Mouse (Mus musculus) hindbrain, embryonic 13.5 days (tissue): ENCODE data around the gene Acss3. TPM values are rescaled to one million over a fixed set of nuclear protein-coding genes. Genes with fewer than 3 reads are reported as not detected.

Experiments used
- ATAC-seq: fragments of 200-750 bp; cut with Nextera tagmentation; 2 replicates; pipeline ENCODE4 v1.8.0; 2017; ENCODE audit warnings: moderate TSS enrichment; ENCODE audit not compliant: low FRiP score
- H3K27ac ChIP-seq: fragments of 300-500 bp; sonication (generic); 2 replicates; pipeline ENCODE4 v1.5.1; 2015; ENCODE audit warnings: inconsistent platforms, mild to moderate bottlenecking, moderate library complexity
- H3K27me3 ChIP-seq: fragments of 300-500 bp; sonication (generic); 2 replicates; pipeline ENCODE4 v1.6.1; 2015; ENCODE audit warnings: mild to moderate bottlenecking, inconsistent platforms
- H3K36me3 ChIP-seq: fragments of 300-500 bp; sonication (generic); 2 replicates; pipeline ENCODE4 v1.6.1; 2015; ENCODE audit warnings: mild to moderate bottlenecking, inconsistent platforms
- H3K4me1 ChIP-seq: fragments of 300-500 bp; sonication (generic); replicated peaks from 2 replicates; pipeline ENCODE4 v1.6.1; 2015; ENCODE audit warnings: inconsistent platforms
- H3K4me2 ChIP-seq: fragments of 300-500 bp; sonication (generic); 2 replicates; pipeline ENCODE4 v1.6.1; 2015; ENCODE audit warnings: inconsistent platforms, mild to moderate bottlenecking, moderate library complexity
- H3K4me3 ChIP-seq: fragments of 300-500 bp; sonication (generic); 2 replicates; pipeline ENCODE4 v1.5.1; 2015; ENCODE audit warnings: mild to moderate bottlenecking, inconsistent platforms
- H3K9ac ChIP-seq: fragments of 300-500 bp; sonication (generic); 2 replicates; pipeline ENCODE4 v1.6.1; 2015; ENCODE audit warnings: mild to moderate bottlenecking, inconsistent platforms
- H3K9me3 ChIP-seq: fragments of 300-500 bp; sonication (generic); 2 replicates; pipeline ENCODE4 v1.6.1; 2016; ENCODE audit warnings: inconsistent platforms
- WGBS: fragments of 180-500 bp; shearing (Covaris S2); methylation state at CpG from one replicate; pipeline ENCODE4 v1.1.7; 2015; 5-methylcytosine and 5-hydroxymethylcytosine counted together
- polyA plus RNA-seq: library from polyadenylated mRNA; unstranded; fragments of >200 nt; fragmentation: Nextera tagmentation; extraction: Ambion mirVana; gene quantifications from 2 replicates; pipeline ENCODE4 v1.2.1, GENCODE M21; 2015

The Acss3 gene
- polyA plus RNA-seq, result 1.6 and 2.0 TPM in 2 replicates

DNA sequence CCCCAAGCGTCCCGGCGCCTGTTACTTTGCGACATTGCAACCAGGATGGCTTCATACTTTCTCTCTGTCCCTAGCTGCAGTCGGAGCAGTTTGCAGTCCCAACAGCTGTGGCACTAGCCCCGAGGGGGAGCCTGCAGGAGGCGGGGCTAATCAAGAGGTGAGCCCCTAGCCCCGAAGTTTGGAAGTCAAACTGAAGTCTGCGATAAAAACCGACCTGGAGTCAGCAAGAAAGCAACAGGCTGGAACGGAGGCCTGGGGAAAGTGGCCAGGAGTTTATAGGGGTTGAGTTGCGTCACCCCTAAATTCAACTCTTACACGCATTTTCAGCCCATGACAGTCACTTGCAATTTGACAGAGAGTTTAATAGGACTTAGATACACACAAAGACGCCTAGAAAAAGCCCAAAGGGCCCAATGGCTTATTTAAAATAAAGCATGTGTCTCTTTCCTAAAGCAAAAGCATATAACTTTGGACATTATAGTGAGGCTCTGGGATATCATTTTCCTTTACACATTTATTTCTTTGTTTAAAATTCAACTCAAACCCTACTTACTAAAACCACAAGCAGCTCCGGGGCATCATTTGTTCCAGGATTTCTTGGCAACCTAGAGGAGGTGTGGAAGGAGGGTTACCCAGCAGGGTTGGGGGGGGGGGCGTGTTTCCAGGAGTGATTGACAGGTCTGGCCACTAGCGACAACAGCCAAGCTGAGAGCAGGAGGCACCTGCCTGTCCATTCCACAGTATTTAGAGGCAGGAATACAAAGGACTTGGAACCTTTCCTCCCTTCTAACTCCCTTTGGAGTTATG lies at the start of gene Acss3:
TSS of gene Acss3 (minus strand) at position 140 of the 807 bp plus-strand sequence.
- WGBS, result 3% methylated on average over 17 of the region's 17 CpGs
- peak; percentile 92 for ATAC-seq

DNA sequence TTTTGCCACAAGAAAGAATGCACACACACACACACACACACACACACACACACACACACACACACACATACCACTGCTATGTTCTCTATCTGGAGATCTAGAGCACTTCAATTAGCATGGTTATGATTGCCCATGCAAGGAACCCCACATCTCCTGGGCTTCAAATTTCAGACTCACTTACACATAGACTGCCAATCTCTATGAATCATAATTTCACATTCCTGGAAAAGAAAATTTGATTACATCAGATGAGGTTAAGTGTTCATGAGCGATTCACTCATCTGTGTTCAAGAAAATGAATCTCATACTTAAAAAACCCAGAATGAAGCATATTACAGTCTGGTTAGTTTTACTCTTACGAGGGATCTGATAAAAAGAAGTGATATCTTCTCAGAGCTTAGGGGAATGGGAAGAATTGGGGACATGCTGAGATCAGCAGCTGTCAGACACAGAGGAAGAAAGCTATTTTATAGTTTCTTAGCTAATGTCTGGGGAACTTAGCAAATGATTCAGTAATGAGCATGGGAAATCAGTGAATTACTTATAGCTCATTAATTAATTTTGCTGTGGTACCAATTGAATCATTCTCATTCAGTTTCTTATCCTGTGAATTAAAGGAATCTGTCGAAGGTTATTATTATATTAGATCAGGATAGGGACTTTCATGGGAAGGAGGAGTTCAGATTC lies 48.7 kb upstream of the Acss3 start:
- no peak for ATAC-seq
- H3K27me3 ChIP-seq, result no peaks in the 10 kb centered on the region
- H3K27ac ChIP-seq, result no peak overlapping the region
- no peaks in the 10 kb centered on the region for H3K36me3 ChIP-seq
- H3K4me2 ChIP-seq, result no peak overlapping the region
- H3K9me3 ChIP-seq, result no peaks in the 10 kb centered on the region
- WGBS, result 72% methylated on average over 3 of the region's 3 CpGs
- H3K9ac ChIP-seq, result no peak overlapping the region
- H3K4me1 ChIP-seq, result no peaks in the 10 kb centered on the region
- H3K4me3 ChIP-seq, result no peak overlapping the region

More for the DNA sequence above, at the start of gene Acss3:
- no peak within 1 kb of the TSS for H3K27ac ChIP-seq
- peaks cover 7% of the 10 kb centered on the region for H3K4me1 ChIP-seq
- H3K9ac ChIP-seq, result peak within 1 kb of the TSS; percentile 64
- H3K36me3 ChIP-seq, result no peaks in the 10 kb centered on the region
- H3K9me3 ChIP-seq, result no peaks in the 10 kb centered on the region
- peak within 1 kb of the TSS; percentile 54 for H3K4me2 ChIP-seq
- no peaks in the 10 kb centered on the region for H3K27me3 ChIP-seq
- H3K4me3 ChIP-seq, result peak within 1 kb of the TSS; percentile 39

DNA sequence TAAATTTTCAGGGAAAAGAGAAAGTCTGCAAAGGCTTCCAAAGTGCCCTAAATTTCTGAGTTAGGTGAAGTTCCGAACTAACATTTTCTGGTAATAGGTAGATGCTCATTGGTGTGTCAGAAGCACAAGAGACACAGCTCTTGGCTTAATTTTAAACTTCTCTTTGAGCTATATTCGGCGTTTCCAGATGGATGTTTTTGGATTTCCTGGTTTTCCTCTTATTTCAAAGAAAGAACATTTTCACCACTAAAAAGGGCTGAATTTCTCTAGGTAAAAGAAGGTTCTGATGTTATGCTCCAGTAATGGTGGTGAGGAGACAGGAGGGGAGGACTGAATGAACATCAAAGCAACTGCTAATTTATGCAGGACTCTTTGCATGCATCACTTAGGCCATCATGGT lies 43.0 kb upstream of the Acss3 start:
- Histone ChIP-seq H3K27me3 (no peaks in the 10 kb centered on the region), H3K27ac (no peak overlapping the region), H3K4me3 (no peak overlapping the region), H3K4me1 (peaks cover 8% of the 10 kb centered on the region; the same call in 1 of the 2 replicates), H3K4me2 (no peak overlapping the region), H3K9ac (no peak overlapping the region), H3K9me3 (no peaks in the 10 kb centered on the region), H3K36me3 (no peaks in the 10 kb centered on the region)
- WGBS, result 96% methylated on average over 3 of the region's 3 CpGs
- ATAC-seq, result no peak

DNA sequence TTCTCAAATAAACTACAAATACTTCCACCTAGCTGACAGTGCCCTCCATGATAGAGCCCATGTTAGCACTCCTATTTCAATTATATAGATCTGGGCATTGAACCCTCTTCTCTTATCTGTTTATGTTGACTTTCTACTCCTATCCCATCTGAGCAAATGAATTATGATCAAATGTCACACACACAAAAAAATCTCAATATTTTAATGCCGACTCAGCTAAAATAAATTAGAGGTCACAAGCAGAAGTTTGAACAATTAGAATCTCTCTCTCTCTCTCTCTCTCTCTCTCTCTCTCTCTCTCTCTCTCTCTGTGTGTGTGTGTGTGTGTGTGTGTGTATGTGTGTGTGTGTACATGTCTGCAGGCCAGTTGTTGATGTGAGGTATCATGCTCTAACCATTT lies 25.3 kb upstream of the Acss3 start:
- no peaks in the 10 kb centered on the region for H3K36me3 ChIP-seq
- no peak overlapping the region for H3K27ac ChIP-seq
- no peaks in the 10 kb centered on the region for H3K9me3 ChIP-seq
- no peak overlapping the region for H3K4me3 ChIP-seq
- H3K27me3 ChIP-seq, result no peaks in the 10 kb centered on the region
- H3K4me2 ChIP-seq, result no peak overlapping the region
- no peak overlapping the region for H3K9ac ChIP-seq
- 97% methylated on average over 1 of the region's 1 CpGs for WGBS
- no peak for ATAC-seq
- H3K4me1 ChIP-seq, result no peaks in the 10 kb centered on the region

DNA sequence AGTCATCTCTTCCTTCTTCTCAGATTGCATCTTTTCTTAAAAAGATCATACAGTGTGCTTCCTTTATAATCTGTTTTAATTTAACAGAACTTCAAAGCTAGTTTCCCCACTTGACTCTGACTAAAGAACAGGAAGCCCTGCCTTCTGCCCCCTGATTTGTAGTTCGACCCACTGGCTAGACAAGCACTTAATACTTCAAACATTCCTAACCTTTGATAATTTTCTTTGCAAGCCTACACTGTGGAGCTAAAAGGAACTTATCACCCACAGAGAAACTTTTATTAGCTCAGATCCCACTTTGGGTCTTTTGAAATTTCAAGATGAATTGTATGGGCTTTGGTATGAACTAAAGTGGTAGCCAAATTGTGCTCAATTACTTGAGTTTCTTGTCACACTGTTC lies 20.5 kb upstream of the Acss3 start:
- Histone ChIP-seq H3K27me3 (no peaks in the 10 kb centered on the region), H3K4me2 (no peak overlapping the region), H3K9ac (no peak overlapping the region), H3K4me1 (no peaks in the 10 kb centered on the region), H3K27ac (no peak overlapping the region), H3K4me3 (no peak overlapping the region), H3K36me3 (no peaks in the 10 kb centered on the region), H3K9me3 (no peaks in the 10 kb centered on the region)
- 72% methylated on average over 1 of the region's 1 CpGs for WGBS
- no peak for ATAC-seq

DNA sequence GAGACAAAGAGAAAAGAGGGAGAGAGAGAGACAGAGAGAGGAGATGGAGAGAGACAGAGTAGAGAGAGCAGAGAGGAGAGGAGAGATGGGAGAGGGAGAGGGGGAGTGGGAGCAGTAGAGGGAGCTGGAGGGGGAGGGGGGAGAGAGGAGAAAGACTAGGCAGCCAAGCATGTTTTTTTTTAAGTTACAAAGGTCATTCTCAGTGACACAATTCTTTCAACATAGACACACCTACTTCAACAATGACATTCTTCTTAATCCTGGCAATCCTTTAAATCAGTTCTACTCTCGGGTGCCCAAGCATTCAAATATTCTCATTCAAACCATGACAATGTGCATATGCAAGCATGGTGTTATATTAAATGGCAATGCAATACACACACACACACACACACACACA lies 19.4 kb upstream of the Acss3 start:
- H3K4me2 ChIP-seq, result no peak overlapping the region
- no peak for ATAC-seq
- no peaks in the 10 kb centered on the region for H3K36me3 ChIP-seq
- H3K27ac ChIP-seq, result no peak overlapping the region
- 72% methylated on average over 1 of the region's 1 CpGs for WGBS
- H3K4me1 ChIP-seq, result no peaks in the 10 kb centered on the region
- H3K9me3 ChIP-seq, result no peaks in the 10 kb centered on the region
- H3K27me3 ChIP-seq, result no peaks in the 10 kb centered on the region
- no peak overlapping the region for H3K9ac ChIP-seq
- no peak overlapping the region for H3K4me3 ChIP-seq

DNA sequence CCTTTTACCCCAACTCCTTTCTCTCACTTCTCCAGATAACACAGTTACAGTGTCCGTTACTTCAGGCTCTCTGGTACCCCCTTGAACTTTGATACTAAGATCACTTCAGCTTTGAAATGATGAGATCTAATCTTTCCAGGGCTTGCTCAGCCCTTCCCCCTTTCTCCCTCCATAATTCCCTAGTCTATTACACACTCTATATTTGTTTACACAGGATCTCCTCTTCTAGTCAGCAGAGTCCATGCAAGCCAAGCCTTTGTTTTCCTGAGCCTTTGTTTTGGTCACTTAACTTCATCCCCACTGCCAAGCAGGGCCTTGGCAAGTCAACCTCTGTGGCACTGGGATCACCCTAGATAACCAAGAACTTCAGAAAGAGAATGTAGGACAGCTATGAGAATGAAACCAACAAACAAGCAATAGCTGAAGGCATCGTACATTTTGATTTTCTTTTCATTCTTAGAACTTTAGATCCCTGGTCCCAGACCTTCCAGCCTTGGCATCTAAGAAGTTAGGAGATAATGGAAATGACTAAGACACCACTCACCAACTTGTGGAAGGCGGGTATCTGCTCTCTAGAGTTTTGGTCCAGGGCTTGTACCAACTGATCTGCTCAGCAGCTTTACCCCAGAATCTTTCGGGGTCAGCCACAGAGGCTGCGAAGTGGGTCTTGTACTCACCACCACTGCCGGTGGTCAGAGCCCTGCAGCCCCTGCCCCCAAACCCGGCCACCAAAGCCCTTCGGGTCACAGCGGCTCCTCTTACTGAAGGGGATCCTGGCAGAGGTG lies 532 bp downstream of the Acss3 start:
- ATAC-seq, result peak; percentile 36
- Histone ChIP-seq H3K27me3 (no peaks in the 10 kb centered on the region), H3K9ac (peak overlapping the region; percentile 64), H3K9me3 (no peaks in the 10 kb centered on the region), H3K4me2 (peak overlapping the region; percentile 54), H3K27ac (no peak overlapping the region), H3K4me3 (peak overlapping the region; percentile 39), H3K4me1 (peaks cover 7% of the 10 kb centered on the region), H3K36me3 (no peaks in the 10 kb centered on the region)
- 11% methylated on average over 9 of the region's 9 CpGs for WGBS

DNA sequence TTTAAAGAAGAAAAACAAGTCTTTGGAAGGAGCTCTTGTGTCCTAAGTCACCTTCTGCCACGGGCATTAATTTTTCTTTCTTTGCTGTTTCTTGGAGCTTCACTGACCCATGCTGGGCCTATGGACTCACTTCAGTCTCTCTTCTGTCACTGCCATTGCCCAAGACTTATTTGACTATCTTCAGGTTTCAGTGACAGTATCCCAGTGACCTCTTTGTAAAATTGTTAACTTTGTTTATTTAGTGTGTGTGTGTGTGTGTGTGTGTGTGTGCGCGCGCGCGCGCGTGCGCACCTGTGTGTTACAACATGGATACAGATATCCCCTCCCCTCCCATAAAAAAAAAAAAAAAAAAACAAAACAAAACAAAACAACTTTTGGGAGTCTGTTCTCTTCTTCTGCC lies 2.2 kb downstream of the Acss3 start:
- no peaks in the 10 kb centered on the region for H3K36me3 ChIP-seq
- no peak overlapping the region for H3K9ac ChIP-seq
- ATAC-seq, result no peak
- WGBS, result 96% methylated on average over 9 of the region's 9 CpGs
- H3K4me1 ChIP-seq, result peaks cover 7% of the 10 kb centered on the region
- no peak overlapping the region for H3K4me2 ChIP-seq
- H3K27ac ChIP-seq, result no peak overlapping the region
- no peak overlapping the region for H3K4me3 ChIP-seq
- H3K9me3 ChIP-seq, result no peaks in the 10 kb centered on the region
- no peaks in the 10 kb centered on the region for H3K27me3 ChIP-seq

DNA sequence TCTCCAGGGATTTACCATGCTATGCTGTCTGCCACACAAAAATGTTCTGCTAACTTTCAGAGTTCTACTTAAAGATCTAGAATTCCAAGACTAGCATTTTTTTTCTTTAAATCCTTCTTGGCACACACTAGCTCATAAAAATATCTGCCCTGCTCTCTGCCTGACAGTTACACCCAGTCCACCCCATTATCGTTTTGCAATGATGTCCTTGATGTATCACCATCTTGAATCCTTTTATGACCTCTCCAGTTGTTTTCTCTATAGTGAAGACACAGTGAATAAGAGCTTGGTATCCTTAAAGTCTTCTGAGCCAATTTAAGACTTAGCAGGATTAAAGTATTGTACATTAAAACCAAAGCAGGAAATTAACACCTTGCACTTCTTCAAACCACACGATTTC lies 4.3 kb downstream of the Acss3 start:
- ATAC-seq, result no peak
- WGBS, result 91% methylated on average over 2 of the region's 2 CpGs

DNA sequence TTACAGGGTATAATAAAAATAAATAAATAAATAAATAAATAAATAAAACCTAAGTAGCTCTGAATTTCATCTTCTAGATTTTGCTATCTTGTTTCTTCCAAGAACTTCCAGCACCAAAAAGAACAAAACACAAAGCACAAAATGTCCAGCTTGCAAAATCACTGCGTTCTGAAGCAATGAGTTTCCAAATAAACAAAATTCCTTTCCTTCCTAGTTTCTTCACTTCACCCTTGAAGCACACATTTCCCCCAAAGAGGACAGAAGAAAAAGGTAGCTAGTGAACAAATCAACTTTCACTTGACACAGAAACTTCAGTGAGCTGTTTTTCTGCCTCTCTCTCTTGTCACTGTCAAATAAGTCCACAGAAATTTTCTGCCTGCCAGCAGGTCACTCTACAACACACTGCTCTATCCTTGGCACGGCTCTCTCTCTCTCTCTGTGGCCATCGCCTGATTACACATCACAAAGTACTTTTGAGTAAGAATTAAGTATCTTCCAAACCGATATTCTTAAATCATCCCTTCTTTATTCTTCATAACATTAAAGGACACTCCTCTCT lies 6.7 kb downstream of the Acss3 start:
- WGBS, result 78% methylated on average over 4 of the region's 4 CpGs
- Histone ChIP-seq H3K9ac (no peak overlapping the region), H3K4me1 (peaks cover 5% of the 10 kb centered on the region; the same call in 1 of the 2 replicates), H3K9me3 (no peaks in the 10 kb centered on the region), H3K27me3 (no peaks in the 10 kb centered on the region), H3K4me2 (no peak overlapping the region), H3K27ac (no peak overlapping the region), H3K36me3 (no peaks in the 10 kb centered on the region), H3K4me3 (no peak overlapping the region)
- no peak for ATAC-seq

More for the DNA sequence above, 4.3 kb downstream of the Acss3 start:
- Histone ChIP-seq H3K4me2 (no peak overlapping the region), H3K27me3 (no peaks in the 10 kb centered on the region), H3K27ac (no peak overlapping the region), H3K36me3 (no peaks in the 10 kb centered on the region), H3K4me3 (no peak overlapping the region), H3K4me1 (peaks cover 12% of the 10 kb centered on the region), H3K9ac (no peak overlapping the region), H3K9me3 (no peaks in the 10 kb centered on the region)

DNA sequence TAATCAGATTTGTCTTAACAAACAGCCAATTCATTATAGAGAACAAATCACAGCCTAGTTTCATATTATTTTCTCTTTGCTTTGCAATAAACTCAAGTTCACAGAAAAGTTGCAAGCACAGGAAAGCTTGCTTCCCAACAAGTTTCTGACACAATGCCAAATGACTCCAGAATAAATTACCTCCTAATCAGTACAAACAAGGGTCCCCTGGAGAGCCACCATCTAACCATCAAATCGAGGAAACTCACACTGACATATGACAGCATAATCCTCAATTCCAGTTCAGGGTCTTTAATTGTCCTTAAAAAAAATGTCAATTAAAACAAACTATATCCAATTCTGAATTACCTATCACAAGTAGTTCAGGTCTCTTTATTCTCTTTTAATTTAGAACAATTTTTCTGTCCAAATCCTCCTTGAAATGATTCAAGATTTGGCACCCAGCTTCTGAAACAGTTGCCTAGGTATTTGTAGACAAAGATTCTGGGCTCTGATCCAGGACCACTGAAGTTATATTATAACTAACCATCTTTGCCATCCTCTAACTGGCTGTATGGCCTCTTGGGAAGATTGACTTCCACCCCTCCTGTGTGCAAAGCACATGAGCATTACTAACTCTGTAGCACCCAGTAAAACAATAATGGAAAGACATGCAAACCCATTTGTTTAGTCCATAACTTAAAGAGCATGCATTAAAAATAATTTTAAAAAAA lies 7.4 kb downstream of the Acss3 start:
- Histone ChIP-seq H3K27ac (no peak overlapping the region), H3K4me3 (no peak overlapping the region), H3K4me1 (peaks cover 5% of the 10 kb centered on the region; the same call in 1 of the 2 replicates), H3K36me3 (no peaks in the 10 kb centered on the region), H3K9ac (no peak overlapping the region), H3K27me3 (no peaks in the 10 kb centered on the region), H3K9me3 (no peaks in the 10 kb centered on the region), H3K4me2 (no peak overlapping the region)
- ATAC-seq, result 0 out of 2 replicates have a peak, but pooled peaks have one; percentile 52
- 29% methylated on average over 1 of the region's 1 CpGs for WGBS
